Mouse (Mus musculus): ENCODE data around the gene Shisa9.

Shisa9 gene

DNA sequence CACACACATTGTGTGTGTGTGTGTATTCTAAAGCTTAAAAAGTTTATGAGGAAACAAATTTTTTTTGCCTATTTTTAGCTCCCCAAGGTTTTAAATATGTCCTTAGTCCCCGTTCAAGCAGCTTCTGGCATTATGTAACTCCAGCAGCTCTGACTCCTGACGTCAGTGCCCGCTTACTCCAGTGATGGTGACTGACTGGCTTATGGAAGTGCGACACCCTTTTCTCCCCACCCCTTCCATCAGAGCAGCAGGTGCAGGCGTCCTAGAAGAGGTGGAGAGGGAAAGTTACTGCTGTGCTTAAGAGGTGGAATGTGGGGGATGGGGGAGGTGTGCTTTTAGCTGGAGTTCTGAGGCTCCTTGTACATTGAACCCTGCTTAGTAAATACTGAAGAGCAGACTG is 213.7 kb downstream of the Shisa9 start:
- no peak for DNase-seq (ENCODE audit: low read depth, low spot score)

DNA sequence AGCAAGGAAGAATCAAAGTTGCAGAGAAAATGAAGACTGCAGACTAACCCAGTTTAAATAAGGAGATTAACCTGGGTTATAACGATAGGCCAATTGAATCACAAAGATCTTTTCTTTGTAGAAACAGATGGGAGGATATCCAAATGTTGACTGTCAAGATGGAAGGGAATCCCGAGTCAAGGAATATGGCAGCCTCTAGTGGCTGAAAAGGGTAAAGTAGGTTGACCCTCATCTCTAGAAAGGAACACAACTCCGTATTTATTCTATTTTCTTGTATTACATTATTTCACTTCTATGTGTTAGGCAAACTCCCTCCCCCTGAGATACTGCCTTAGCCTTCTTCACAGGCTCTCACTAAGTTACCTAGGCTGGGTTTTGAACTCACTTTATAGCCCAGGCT is 217.3 kb downstream of the Shisa9 start:
- no peak for DNase-seq (ENCODE audit: low read depth, low spot score)

DNA sequence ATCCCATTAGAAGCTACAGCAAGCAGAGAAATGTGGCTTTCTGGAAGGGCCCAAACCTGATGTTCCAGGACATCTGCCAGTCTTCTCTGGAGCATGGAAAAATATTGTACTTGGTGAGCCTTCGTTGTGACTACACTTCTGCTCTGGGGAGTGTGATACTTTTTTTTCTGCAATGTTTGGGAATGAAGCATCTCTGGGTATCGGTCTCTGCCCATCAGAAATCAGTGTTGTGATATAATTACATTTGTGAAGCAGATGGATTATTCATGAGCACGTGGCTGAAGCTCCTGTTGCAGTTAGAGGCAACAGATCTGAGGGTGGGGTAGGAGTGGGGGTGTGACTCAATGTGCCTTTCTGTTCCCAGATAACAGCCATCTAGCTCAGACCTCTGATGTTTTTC is 218.2 kb downstream of the Shisa9 start:
- no peak for DNase-seq (ENCODE audit: low read depth, low spot score)

DNA sequence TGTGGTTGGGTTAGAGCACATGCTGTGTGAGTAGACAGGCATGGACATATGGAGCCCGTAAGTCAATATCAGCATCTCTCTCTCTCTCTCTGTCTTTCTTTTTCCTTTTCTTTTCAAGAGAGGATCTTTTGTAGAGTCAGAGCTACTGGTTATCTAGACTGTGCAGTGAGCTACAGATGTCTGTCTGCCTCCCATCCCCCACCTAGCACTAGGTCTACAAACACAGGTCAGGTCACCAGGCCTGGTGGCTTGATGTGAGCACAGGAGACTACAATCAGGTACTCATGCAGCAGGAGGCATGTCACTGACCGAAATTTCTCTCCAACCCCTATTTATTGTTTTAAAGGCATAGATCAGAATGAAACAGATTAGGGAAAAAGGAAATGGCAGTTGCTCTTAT is 219.1 kb downstream of the Shisa9 start:
- DNase-seq (ENCODE audit: low read depth, low spot score): no peak

DNA sequence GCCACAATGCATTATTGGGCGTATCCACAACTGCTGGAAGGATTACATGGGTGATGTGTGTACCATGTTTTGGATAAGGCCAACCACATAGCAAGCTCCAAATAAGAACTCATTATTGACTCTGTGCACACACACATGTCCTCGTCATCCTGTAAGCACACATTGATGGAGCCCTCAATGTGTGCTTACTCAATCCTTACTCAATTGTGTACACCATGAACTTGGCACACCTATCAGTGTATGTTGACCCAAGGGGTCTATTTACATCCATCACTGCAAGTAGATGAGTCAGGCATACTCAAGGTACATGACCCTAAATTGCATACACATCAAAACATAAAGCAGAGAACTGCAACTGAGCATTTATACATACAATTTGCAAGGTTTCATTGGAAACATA is 220.5 kb downstream of the Shisa9 start:
- no peak for DNase-seq (ENCODE audit: low read depth, low spot score)

DNA sequence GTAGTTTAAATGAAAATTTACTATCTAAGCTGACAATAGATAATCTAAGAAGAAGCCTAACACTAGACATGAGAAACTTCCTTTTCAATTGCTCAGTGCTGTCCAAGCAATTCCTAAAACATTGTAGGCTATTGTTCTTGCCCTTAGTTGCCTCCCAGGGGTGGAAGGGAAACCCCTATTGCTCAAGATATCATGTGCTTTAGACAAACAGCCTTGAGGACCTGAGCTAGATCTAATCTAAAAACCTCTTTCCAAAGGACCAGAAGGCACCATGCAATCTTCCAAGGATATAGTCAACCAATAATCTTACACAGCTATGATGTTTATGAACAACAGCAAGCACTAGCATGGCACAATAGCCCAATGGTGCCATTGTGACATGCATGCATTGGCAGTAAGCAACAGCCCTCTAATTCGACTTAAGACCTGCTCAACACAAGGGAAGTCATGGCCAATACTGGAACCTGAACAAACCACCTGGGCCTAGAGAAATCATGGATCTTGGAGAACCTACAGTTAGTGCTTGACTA is 222.6 kb downstream of the Shisa9 start:
- no peak for DNase-seq (ENCODE audit: low read depth, low spot score)

DNA sequence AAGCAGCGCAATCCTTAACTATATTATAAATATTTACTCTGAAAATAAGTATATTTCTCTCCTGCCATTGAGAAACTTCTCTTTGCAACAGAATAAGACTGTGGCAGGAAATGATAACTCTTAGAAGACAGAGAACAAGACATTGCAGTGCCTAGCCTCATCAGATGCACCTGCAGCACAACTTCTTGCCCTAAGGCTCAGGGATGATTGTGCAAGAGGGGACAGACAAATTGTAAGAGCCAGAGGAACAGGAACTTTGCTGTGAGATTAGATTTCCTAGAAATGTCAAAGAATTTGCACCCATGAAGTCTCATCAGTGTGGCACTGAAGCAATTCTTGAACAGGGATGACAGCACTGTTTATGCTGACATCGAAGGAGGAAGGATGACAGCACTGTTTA is 223.0 kb downstream of the Shisa9 start:
- no peak for DNase-seq (ENCODE audit: low read depth, low spot score)

DNA sequence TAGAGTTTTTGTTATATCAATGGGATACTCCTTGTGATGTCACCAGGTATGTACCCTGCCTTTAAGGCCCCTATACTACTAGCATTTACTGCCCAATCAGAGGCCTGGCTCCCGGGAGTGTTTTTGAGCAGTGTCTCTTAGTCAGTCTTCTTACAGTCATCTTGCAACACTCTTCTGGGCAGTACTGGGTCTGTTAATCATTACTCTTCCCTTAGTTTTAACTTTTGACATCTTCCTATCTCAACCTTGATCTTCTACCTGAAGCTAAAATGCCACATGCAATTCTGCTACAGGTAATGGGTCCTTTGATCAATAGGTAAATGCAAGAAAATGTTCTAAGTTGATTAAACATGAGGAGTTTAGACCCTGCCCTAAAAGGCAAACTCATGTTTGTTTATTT is 225.4 kb downstream of the Shisa9 start:
- DNase-seq (ENCODE audit: low read depth, low spot score): no peak

DNA sequence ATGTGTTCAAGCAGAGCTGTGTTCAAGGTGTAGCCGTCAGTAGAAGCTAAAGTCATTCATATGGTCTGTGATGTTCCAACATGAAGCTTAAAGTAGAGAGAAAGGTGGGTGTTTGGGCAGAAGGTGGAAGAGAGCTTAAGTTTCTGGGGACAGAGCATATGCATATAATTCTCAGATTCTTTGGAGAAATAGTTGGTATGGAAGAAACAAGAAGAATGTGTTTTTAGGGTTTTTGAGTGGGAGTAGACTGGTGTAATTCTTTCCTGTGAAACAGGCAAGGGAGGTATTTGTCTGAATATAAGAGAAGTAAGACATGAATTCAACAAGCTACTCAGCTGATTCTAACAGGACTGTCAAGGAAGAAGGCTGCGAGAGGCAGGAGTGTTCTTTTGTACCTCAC is 225.9 kb downstream of the Shisa9 start:
- no peak for DNase-seq (ENCODE audit: low read depth, low spot score)

DNA sequence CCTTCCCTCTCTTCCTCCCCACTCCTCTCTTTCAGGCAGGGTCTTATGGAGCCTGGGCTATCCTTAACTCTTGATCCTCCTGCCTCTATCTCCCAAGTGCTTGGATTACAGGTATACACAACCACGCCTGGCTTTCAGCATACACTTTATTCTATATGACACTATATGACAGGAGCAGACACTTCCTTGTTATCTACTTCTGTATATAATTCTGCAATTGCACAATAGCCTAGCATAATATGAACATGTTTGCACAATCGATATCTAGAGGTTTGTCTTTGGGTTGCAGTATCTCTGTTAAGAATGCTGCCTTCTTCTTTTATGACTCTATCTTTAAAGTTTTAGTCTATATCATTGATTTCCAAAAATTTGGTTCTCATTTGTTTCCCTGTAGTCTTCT is 230.1 kb downstream of the Shisa9 start:
- no peak for DNase-seq (ENCODE audit: low read depth, low spot score)

DNA sequence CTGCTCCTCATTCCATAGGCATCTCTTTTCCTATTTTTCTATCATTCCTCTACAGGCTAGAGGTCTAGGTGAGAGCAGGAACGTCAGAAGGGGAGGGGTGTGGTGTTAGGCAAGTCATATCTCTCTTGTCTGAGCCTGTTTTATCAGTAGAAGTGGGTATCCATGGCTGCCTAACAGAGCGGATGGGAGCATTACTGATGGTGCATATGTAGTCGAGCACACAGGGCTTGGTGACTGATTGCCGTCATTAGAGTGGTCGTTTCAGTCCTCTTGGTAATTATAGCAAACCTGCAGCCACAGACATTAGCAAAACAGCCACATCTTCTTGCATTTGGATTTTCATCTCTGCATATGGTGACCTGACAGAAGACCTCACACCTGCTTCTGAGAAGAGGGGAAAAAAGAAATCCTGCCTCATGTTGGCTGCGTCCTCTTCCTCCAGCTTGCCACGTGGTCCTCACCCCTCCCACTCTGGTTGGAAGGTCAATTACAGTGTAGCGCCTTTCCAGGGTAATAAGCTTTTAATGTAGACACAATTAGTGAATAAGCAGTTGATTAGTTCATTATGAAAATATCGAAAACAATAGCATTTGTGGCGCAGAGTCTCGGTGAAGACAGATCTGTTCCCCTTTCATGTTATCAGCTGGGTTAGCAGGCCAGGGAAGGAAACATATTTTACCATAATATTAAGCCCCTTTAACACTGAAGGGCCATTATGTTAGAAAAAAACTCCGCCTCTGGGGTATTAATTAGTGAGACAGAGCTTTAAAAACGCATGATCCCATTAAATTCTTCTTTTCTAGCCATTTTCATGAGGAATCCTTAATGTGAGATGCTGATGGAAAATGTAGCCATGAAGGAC is 233.6 kb downstream of the Shisa9 start:
- DNase-seq (ENCODE audit: low read depth, low spot score): no peak

DNA sequence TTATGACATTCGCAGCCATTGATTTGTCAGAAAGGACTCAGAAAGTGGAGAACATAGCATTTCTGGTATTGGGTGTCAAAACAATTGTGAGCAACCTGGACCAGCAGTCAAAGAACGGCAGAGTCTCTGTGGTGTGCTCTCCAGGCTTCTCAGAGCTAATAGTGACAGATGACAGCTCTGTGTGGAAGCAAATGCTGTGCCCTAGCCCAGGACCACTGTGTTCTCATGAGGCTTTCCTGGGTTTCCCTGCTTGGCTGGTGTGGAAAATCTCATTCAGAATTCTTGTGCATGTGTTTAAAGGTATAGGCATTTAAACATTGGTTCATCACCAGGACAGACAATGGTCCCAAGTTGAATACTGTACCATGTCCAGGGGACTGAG is 234.2 kb downstream of the Shisa9 start:
- no peak for DNase-seq (ENCODE audit: low read depth, low spot score)

DNA sequence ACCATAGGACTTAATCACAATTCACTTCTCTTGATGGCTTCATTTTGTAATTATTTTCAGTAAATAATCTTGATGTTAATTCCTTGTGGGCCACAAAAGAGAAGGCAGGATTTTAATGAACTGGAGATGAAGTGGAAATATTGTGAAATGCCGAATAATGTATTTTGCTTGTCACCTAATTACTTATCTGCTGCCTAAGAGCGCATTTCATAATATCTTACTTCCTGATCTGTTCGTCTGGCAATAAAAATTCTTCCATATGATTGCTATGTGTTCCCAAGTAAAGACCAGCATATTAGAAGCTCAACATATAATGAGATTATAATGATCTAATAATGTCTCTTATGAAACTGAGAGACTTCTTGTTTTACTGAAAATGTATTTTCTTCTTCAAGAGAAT is 235.9 kb downstream of the Shisa9 start:
- no peak for DNase-seq (ENCODE audit: low read depth, low spot score)

DNA sequence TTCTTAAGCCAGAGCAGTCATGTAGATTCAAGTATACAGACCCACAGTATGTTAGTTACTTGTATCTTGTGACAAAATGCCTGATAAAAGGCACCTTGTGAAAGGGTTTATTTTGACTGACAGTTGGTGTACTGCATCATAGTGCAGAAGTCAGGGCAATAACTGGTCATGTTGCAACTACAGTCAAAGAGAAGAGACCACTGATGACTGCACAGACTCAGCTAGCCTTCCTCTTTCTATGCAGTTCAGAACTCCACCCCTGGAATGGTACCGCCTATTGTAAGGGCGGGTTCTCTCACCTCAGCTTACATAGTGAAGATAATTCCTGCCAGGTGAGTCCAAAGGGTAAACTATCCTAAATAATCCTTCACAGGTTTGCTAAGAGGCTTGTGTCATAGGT is 239.6 kb downstream of the Shisa9 start:
- DNase-seq (ENCODE audit: low read depth, low spot score): no peak

DNA sequence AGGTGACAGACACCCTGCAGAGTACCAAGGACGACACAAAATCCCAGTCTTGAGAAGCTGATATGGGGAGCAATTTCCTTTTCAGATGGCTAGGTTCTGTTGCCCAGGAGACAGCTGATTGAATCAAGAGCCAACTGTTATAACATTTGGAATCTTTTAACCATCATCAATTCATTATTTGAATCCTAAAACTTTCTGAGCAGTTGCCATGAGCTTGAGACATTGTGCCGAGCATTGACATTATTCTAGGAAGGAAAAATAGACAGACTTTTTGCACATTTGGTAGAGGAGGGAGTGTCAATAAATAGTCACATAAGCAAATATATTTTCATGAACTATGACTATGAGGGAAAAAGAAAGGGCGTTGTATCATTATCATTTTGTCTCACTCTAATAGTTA is 243.0 kb downstream of the Shisa9 start:
- no peak for DNase-seq (ENCODE audit: low read depth, low spot score)

DNA sequence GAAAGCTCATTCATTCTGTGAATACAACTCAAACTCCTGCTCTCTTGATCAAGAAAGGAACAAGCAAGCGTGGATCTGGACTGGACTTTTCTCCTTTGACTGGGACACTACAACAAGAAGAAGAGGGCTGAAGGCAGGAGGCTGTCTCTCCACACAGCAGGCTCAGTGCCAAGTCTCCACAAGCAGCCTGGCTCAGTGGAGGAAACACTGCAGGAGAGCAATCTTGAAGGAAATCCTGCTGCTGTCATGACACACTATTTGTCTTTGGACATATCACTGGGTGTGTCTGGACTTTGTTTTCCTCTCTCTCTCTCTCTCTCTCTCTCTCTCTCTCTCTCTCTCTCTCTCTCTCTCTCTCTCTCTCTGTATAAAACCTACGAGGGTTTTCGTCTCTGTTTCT is 249.4 kb downstream of the Shisa9 start:
- no peak for DNase-seq (ENCODE audit: low read depth, low spot score)

DNA sequence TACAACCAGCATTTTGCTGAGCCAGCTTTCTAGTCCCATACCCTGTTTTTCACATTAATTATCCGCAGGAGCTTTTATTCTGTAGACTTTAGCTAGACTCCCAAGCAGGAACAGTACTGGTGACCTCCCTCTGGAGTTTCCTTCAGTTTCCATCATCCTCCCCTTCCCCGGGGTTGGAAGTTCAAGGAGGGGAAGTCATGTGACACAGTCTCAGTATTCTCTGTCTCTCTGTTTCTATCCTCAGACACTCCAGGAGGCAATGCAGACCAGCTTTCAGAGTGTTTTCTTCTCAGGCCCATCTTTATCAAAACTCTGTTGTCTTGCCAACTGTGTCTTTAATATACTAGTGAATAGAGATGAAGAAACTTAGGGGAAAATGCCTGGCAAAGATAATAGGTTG is 250.4 kb downstream of the Shisa9 start:
- DNase-seq (ENCODE audit: low read depth, low spot score): no peak

DNA sequence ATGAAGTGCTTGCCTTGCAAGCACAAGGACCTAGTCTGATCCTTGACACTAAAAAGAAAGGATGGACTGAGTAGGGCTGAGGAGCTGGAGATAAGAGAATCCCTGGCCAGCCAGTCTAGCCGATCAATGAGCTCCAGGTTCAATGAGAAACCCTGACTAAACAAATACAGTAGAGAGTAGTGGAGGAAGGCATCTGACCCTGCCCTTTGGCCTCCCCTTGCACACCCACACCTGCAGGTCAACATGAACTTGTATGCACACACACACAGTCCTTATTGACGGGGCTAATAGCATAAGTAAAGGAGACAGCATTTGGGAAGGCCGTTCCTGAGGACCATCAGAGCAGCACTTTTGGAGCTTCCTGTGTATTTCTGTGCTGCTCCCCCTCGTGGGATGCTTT is 254.7 kb downstream of the Shisa9 start:
- no peak for DNase-seq (ENCODE audit: low read depth, low spot score)

DNA sequence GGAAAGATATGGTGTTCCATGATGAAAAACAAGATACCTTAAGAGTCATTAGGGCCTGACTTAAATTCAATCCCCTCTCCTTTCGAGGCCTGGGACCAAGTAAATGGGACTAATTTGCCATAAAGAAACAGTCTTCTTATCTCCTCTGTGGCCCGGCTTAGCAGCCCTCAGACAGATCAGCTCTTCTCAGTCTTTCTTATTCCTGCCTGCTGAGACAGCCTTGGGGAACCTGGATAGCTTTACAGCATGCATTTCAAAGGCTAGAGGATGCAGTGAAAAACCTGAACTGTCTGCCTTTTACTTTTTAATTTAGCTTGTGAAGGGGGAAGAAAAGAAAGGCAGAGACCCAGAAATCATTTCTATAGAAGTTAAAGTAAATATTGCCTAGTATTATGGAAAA is 275.4 kb downstream of the Shisa9 start:
- DNase-seq (ENCODE audit: low read depth, low spot score): no peak

DNA sequence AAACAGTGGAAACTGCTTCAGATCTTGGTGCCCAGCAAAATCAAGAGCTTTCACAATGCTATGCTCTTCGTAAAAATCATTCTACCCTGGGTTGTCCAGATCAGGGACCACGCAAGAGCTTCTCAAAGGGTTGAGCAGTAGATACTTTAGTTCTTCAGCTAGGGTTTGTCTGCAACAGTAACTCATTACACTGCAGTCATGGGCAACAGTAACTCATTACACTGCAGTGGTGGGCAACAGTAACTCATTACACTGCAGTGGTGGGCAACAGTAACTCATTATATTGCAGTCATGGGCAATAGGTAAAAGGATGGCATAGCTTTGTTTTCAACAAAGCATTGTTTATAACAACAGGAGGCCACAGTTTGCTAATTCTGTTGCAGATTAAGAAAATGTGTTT is 281.9 kb downstream of the Shisa9 start:
- DNase-seq (ENCODE audit: low read depth, low spot score): no peak

DNA sequence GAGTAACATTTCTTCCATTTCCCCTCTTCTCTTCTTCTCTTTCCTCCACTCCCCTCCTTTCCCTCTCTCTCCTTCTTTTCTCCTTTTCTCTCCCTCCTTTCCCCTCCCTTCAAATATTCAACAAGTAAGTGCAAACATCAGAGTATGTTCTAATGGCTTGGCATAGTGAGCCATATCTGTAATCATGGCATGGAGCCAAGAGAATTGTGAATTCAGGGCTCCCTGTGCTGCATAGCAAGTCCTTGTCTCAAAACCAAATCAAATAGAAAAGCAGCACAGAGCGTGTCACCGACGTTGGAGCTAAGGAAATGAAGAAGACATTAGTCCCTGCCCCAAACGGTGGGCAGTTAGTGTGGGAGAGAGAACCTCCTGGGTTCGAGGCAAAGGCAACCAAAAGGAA is 316.6 kb downstream of the Shisa9 start:
- DNase-seq (ENCODE audit: low read depth, low spot score): no peak

DNA sequence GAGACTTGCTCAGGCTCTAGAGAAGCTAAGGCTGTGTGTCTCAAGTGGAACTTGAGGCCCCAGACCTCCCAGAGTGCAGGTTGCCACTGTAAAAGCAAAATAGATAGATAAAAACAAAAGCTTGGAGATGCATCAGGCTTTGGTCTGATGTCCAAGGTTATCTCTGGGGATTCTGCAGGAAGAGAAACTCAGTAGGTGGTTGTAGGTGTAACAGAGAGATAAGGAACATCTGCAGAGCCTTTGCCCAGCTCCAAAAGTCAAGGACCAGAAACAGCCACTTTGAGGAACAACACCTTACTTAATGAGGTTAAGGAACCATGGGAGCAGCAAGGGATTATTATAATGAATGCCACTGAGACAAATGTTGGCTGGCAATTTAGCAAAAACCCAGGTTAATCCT is 319.5 kb downstream of the Shisa9 start:
- no peak for DNase-seq (ENCODE audit: low read depth, low spot score)

DNA sequence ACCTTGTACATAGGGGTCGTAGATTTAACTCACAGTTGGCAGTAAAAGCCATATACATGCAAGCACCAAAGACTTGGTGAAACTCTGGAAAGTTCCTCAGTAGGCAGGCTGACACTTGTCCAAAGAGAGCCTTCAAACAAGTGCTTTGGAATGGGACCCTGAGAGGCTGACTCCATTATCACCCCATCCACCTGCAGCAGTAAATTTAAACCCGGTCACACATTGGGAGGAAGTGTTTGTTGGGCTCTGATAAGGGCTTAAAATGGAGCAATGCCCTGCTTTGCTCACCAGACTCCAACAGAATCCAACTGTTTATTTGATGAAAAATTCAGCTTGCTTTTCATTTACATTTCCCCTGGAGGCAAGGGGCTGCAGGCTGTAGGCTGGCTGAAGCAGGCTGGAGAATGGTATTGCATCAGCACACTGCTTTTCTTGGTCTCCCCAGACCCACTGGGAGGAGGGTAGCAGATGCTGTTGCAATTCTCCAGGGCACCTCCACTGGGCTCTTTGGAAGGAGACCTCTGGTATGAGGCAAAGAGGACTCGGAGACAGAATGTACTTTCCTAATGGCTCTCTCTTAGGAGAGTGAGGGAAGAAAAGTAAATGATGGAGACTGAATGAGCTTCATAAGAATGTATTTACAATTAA is 323.5 kb downstream of the Shisa9 start:
- no peak for DNase-seq (ENCODE audit: low read depth, low spot score)

All from brain, embryonic 18.5 days (tissue).